Mouse (Mus musculus): ENCODE data around the gene Mgrn1.

The Mgrn1 gene

GRCm38 (mm10) chr16:4879101-4879707 is 6.8 kb upstream of the Mgrn1 start:
- peak in 1 of 2 experiments; percentile 56 for DNase-seq (ENCODE audit: low spot score in 2 of 2)

GRCm38 (mm10) chr16:4879708-4880124 is 6.3 kb upstream of the Mgrn1 start:
- DNase-seq (ENCODE audit: low spot score in 2 of 2): peak; percentile 84 to 90

GRCm38 (mm10) chr16:4880136-4880825 is 5.8 kb upstream of the Mgrn1 start, which contains the start of gene Ubald1:
TSS of gene Ubald1 (minus strand) at chr16:4880315.
- peak; percentile 98 to 99 for DNase-seq (ENCODE audit: low spot score in 2 of 2)

DNA sequence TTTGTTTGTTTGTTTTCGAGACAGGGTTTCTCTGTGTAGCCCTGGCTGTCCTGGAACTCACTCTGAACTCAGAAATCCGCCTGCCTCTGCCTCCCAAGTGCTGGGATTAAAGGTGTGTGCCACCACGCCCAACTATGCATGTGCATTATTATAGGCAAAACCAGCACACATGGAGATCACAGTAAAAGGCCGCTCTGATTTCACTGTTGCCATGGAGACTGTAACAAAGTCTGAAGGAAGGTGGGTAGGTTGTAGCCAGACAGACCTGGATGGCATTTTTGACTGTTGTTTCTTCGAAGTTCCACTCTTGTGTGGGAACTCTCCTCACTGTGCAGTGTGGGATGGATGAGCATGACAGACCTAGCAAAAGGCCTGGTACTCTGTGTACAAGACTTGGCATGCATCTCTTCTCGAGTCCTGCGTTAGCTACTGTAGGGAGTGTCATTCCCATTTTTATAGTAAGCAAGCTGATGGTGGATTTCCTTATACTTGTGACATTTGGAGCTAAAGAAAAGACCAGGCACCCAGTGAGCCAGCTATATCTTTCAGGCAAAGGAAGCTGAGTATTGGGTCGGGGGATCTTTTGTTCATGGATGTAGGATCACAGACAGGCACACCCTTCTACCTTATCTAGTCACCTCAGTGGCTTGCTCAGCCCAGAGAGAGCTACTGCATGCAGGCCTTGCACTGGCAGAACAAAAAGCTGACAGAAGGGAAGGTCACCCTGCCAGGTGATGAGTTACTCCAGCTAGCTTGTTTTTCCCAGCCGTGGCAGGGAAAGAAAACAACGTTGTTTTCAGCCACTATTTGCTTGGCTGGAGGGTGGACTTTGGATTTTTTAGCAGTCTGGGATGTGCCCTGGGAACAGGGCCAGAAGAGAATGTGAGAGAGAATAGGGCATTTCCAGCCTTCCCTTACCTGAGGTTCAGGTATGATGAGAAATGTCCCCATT is 4.4 kb upstream of the Mgrn1 start:
- DNase-seq (ENCODE audit: low spot score in 2 of 2): peak in 1 of 2 experiments; percentile 45

GRCm38 (mm10) chr16:4884930-4885329 is 1.1 kb upstream of the Mgrn1 start:
- no peak for DNase-seq (ENCODE audit: low spot score in 2 of 2)

DNA sequence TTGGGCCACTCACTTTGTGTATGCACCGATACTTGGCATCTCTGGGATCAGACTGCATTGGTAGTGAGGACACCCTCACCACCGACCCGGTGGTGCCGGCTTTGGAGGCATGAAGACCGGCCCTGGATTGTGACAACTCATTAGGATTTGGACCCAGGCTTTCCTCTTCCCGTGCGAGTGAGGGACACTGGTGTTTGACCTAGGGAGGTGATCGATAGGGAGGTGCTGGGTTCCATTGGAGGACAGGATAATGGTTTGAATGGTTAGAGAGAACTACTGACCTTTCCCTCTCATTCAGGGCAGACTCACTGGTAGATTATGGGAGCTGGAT is 606 bp downstream of the Mgrn1 start:
- DNase-seq (ENCODE audit: low spot score in 2 of 2): no peak

- DNase-seq (ENCODE audit: low spot score in 2 of 2): no peak
Measured at GRCm38 (mm10) chr16:4890201-4890709, 4.2 kb downstream of the Mgrn1 start.

- no peak for DNase-seq (ENCODE audit: low spot score in 2 of 2)
Measured at GRCm38 (mm10) chr16:4892171-4892570, 6.1 kb downstream of the Mgrn1 start.

DNA sequence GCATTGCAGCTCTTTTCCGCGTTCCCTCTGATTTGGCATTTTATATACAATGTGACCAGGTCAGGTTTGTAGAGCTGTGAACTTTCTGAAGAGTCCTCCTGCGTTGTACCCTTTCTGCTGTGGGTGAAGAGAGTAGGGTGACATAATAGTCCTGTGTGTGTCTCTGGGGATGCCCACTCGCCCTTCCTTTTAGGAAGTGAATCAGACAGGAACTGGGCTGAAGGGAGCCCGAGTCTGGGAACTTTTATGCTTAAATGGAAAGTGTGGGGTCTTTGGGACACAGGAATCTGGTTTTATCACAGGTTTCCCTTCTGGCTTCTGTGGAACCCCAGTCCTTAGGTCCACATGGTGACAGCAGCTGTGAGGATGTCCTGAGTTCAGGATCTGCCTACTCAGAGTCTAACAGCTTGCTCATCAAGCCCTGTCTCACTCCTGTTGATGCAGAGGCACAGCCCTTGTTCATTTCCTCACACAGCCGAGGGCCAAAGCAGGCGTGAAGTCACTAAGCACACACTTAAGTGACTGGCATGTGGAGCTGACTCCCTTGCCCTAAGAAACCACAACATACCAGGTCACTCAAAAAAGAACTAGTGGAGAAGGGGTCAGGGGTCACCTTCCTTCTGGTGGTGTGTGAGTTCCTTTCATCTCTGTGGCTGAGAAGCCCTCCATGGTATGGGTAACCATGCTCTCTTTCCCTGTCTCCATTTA is 8.3 kb downstream of the Mgrn1 start:
- no peak for DNase-seq (ENCODE audit: low spot score in 2 of 2)

DNA sequence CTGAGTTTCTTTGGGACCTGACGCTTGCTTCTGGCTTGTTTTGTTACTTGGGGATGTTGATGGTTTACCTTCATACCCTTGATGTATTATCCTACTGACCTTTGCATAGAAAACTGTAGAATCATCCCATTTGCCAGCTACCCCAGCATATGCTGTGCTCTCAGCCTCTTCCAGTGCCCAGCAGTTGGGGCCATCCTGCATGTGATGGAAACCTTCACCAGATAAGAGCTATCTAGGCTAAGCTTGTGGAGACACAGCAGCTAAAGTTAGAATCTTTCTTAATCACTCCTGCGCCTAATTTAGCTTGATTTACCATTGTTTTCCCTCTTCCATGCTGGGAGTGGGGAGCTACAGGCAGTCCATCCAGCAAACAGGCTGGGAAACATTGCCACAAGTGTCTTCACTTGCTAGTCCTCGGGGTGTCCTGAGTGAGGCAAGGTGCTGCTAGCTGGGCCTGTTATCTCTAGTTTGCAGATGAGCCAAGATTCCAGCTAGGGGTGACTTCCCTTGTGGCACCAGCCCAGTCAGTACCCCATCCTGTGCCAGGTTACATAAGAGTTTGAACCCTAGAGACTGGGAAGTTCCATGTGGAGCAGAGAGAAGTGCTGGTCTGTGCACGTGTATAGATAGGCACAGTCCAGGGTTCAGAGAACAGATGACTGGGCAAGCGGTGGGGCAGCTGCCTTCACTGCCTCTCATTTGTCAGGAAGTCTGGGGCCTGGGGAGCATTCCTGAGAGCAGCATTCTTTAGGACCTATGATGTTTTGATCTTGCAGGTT is 10.4 kb downstream of the Mgrn1 start:
- DNase-seq (ENCODE audit: low spot score in 2 of 2): no peak

DNA sequence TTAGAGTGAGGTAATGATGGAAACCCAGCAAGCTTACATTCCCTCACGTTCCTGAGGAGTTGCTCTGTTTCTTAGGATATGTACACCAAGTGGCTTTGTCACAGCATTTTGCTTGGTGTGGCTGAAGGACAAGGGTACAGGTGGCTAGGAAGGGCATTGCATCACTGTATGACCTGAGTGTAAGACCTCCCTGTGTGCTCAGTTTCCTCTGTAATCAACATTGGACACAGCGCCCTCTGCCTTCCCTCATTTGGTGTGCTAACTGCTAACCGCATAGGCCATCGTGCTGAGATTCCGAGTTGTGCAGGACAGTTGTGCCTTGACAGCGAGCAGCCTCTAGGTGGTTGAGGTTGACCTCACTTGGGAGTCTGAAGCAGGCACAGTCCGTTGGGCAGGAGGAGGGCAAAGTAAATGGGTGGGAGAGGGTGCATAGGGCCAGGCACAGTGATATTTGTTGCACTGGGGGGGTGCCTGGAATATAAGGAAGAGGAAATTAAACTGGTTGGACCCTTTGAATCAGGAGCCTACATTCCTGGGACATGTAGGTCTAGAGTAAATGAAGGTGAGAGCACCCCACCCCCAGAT is 11.2 kb downstream of the Mgrn1 start:
- no peak for DNase-seq (ENCODE audit: low spot score in 2 of 2)

DNA sequence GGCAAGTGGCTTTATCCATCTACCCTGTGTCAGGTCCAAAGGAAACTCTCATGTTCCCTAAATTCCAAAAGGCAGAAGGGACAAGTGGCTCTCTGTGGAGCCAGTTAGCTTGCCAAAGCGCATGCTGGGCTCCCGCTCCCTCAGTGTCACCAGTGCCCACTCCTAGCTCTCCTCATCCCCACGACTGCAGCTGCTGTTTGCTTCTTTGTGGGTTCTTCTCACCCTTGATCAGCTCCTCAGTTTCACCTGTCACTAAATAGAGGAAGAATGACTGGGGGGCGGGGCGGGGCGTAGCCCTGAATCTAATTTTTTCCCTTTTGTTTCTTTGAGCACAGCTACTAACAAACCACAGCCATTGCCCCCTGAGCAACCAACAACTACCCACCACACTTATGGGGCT is 12.8 kb downstream of the Mgrn1 start:
- DNase-seq (ENCODE audit: low spot score in 2 of 2): no peak

GRCm38 (mm10) chr16:4899711-4900110 is 13.7 kb downstream of the Mgrn1 start:
- no peak for DNase-seq (ENCODE audit: low spot score in 2 of 2)

DNA sequence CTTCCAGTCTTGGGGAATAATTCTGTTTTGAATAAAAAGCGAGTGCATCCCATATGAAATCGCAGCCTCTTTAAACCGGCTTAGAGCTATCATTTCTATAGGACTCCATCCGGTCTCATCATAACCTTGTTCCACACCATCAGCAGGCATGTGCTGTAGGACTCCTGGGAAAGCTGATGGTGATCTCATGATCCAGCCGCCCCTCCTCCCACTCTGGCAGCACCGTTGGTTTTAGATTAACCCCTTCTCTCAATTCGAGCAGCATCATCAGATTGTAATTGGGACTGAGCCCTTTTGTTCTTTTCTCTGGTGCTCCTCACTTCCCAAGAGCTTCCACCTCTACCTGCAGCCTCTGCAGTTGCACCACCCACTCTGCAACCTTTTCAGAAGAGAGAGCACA is 15.1 kb downstream of the Mgrn1 start:
- DNase-seq (ENCODE audit: low spot score in 2 of 2): no peak

GRCm38 (mm10) chr16:4902390-4902789 is 16.3 kb downstream of the Mgrn1 start:
- no peak for DNase-seq (ENCODE audit: low spot score in 2 of 2)

DNA sequence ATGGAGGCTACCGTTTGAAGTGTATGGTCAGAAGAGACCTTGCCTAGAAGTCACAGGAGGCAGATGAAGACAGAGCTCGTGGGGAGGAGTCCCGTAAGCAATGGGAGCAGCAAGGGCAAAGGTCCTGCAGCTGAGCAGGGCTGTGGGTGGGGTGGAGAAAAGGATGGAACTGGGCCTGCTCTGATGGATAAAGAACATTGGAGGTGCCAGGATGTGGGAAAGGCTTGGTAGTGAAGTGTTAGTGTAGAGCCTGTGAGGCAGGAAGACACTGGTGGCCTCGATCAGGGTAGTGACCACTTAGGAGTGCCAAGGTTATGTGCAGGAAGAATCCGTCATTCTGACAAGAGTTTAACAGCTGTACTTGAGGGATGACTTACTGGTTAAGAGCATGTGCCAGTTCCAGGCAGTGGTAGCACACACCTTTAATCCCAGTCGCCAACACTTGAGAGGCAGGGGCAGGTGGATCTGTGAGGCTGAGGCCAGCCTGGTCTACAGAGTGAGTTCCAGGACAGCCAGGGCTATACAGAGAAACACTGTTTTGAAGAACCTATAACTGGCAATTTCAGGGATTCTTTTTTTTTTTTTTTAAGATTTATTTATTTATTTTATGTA is 17.5 kb downstream of the Mgrn1 start:
- DNase-seq (ENCODE audit: low spot score in 2 of 2): no peak

DNA sequence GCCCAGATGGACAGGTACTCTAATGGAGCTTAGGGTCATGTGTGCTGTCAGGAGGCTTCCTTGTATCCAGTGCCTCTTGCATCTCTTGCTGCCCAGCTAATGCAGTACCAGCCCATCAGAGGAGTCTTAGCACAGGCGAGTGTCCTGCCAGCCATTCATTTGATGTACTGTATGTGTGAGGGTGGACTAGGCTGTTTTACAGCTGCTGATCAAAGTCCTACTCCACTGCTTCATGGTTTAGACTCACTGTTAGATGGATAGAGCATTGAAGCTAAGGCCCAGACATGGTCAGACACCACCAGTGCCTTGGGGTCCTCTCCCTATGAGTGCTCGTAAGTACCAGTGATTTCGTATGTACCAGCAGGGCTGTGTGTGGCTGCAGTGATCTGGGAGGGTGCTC is 18.8 kb downstream of the Mgrn1 start:
- DNase-seq (ENCODE audit: low spot score in 2 of 2): no peak

- DNase-seq (ENCODE audit: low spot score in 2 of 2): no peak
Measured at GRCm38 (mm10) chr16:4905591-4905990, 19.5 kb downstream of the Mgrn1 start.

DNA sequence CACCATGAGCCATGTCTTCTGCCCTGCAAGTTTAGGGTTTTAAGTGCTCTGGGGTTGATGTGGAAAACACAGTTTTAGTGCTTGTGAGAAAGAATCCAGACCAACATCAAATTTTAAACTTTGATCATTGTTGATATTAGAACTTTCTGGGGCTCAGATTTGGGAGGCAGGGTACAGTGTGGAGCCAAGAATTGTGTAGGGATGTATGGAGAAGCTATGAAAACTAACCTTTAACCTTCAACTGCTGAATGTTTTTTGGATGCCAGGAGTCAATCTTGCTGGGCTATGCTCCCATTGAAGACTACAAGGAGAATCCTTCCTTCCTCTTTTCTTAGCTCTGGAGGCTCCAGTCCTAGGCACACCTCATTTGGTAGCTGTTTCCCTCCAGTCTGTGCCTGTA is 20.5 kb downstream of the Mgrn1 start:
- no peak for DNase-seq (ENCODE audit: low spot score in 2 of 2)

DNA sequence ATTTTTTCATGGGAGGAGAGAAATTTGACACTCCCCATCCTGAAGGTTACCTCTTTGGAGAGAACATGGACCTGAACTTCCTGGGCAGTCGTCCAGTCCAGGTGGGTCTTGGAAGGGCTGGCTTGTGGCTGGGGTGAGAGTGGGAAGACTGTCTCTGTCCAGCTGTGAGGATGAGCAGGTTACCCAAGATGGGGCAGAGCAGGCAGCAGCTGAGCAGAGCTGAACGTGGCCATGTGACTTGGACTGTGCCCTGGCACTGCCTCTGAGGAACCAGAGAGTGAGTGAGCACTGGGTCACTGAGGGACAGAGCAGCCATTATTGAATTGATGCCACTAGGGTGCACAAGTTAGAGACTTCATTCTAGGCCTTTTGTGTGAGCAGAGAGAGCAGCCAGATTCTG is 21.3 kb downstream of the Mgrn1 start:
- DNase-seq (ENCODE audit: low spot score in 2 of 2): no peak
